ENCODE assay signal across 28 mouse cellular contexts in the genomic region with DNA sequence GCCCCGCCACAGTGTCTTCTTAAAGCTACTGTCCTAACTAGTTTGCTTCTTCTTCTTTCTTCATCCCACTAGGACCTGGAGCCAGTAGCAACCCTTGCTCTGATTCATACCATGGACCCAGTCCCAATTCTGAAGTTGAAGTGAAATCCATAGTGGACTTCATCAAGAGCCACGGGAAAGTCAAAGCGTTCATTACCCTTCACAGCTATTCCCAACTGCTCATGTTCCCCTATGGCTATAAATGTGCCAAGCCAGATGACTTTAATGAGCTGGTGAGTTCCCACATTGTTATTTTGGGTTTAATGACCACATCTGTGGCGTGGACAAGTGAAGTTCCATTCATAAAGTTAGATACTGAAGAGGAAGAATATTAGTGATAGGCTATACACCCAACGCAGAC. TPM values are rescaled to one million over a fixed set of nuclear protein-coding genes. Genes with fewer than 3 reads are reported as not detected.
DNase-seq lines count a peak whose midpoint lies in the region; ATAC-seq and TF ChIP-seq lines count a peak whose summit lies in the region.
"Had no signal": no experiment of that assay in that cellular context is flagged by ENCODE, and none has a peak within 500 bp of the region (broad histone marks: within the 10 kb centered on the region; RNA-seq: fewer than 3 reads in every experiment).

No protein-coding gene starts in this region.

- H3K9ac ChIP-seq in hindbrain, embryonic 13.5 days: no peak overlapping the region
- no peak overlapping the region for H3K9ac ChIP-seq in midbrain, embryonic 11.5 days (ENCODE audit: low read length)
- H3K9ac ChIP-seq in midbrain, postnatal 0 days (replicated peaks; ENCODE audit: low read length, poor library complexity, severe bottlenecking): no peak overlapping the region
- H3K9ac ChIP-seq in limb, embryonic 11.5 days (ENCODE audit: low read length): no peak overlapping the region
- H3K9ac ChIP-seq: neural tube, embryonic 12.5 days had no signal

- WGBS in hindbrain, embryonic 10.5 days: 94% methylated on average over 5 of the region's 5 CpGs
- WGBS in hindbrain, embryonic 13.5 days: 87% methylated on average over 5 of the region's 5 CpGs
- WGBS in midbrain, embryonic 11.5 days: 89% methylated on average over 5 of the region's 5 CpGs
- 92% methylated on average over 5 of the region's 5 CpGs for WGBS in midbrain, postnatal 0 days
- 48% methylated on average over 5 of the region's 5 CpGs for WGBS in limb, embryonic 11.5 days

- peak overlapping the region; percentile 69; the same call in 1 of the 2 replicates for H3K27ac ChIP-seq in hindbrain, embryonic 10.5 days
- H3K27ac ChIP-seq in hindbrain, embryonic 13.5 days: no peak overlapping the region
- no peak overlapping the region for H3K27ac ChIP-seq in midbrain, embryonic 11.5 days (ENCODE audit: low read depth, low read length)
- no peak overlapping the region for H3K27ac ChIP-seq in midbrain, postnatal 0 days (ENCODE audit: low read depth, low read length)
- peak overlapping the region; percentile 48; the same call in 1 of the 2 replicates for H3K27ac ChIP-seq in limb, embryonic 11.5 days (replicated peaks; ENCODE audit: low read depth, low read length)
- H3K27ac ChIP-seq: neural tube, embryonic 12.5 days had no signal

- no peak overlapping the region for H3K4me2 ChIP-seq in hindbrain, embryonic 13.5 days
- H3K4me2 ChIP-seq in midbrain, embryonic 11.5 days: no peak overlapping the region
- H3K4me2 ChIP-seq in midbrain, postnatal 0 days (ENCODE audit: low read depth, low read length, poor library complexity, severe bottlenecking): no peak overlapping the region
- no peak overlapping the region for H3K4me2 ChIP-seq in limb, embryonic 11.5 days (ENCODE audit: low read depth, severe bottlenecking)
- H3K4me2 ChIP-seq: liver, embryonic 11.5 days; neural tube, embryonic 12.5 days had no signal

- no peaks in the 10 kb centered on the region for H3K27me3 ChIP-seq in hindbrain, embryonic 10.5 days (ENCODE audit: insufficient read depth, poor library complexity, severe bottlenecking)
- no peaks in the 10 kb centered on the region for H3K27me3 ChIP-seq in hindbrain, embryonic 13.5 days
- H3K27me3 ChIP-seq in midbrain, embryonic 11.5 days (ENCODE audit: control insufficient read depth, insufficient read depth, low read length): no peaks in the 10 kb centered on the region
- no peaks in the 10 kb centered on the region for H3K27me3 ChIP-seq in midbrain, postnatal 0 days (ENCODE audit: insufficient read depth, low read length)
- H3K27me3 ChIP-seq in limb, embryonic 11.5 days (ENCODE audit: control insufficient read depth, insufficient read depth, low read length): no peaks in the 10 kb centered on the region
- H3K27me3 ChIP-seq: neural tube, embryonic 12.5 days had no signal

- ATAC-seq in hindbrain, embryonic 13.5 days (ENCODE audit: low FRiP score): no peak
- ATAC-seq in midbrain, embryonic 11.5 days (ENCODE audit: low FRiP score): no peak
- no peak for ATAC-seq in midbrain, postnatal 0 days (ENCODE audit: low FRiP score)
- no peak for ATAC-seq in limb, embryonic 11.5 days (ENCODE audit: insufficient number of reproducible peaks, low FRiP score, low TSS enrichment, low read depth)

- peaks cover 51% of the 10 kb centered on the region for H3K4me1 ChIP-seq in hindbrain, embryonic 10.5 days (replicated peaks)
- peaks cover 28% of the 10 kb centered on the region for H3K4me1 ChIP-seq in hindbrain, embryonic 13.5 days (replicated peaks)
- peaks cover 18% of the 10 kb centered on the region for H3K4me1 ChIP-seq in midbrain, embryonic 11.5 days (ENCODE audit: control insufficient read depth, insufficient read depth, low read length)
- no peaks in the 10 kb centered on the region for H3K4me1 ChIP-seq in midbrain, postnatal 0 days (ENCODE audit: insufficient read depth, low read length)
- peaks cover 39% of the 10 kb centered on the region for H3K4me1 ChIP-seq in limb, embryonic 11.5 days (ENCODE audit: control insufficient read depth, insufficient read depth, low read length)

- H3K9me3 ChIP-seq in hindbrain, embryonic 10.5 days: no peaks in the 10 kb centered on the region
- no peaks in the 10 kb centered on the region for H3K9me3 ChIP-seq in hindbrain, embryonic 13.5 days
- H3K9me3 ChIP-seq in midbrain, embryonic 11.5 days (ENCODE audit: control insufficient read depth, low read length): no peaks in the 10 kb centered on the region
- no peaks in the 10 kb centered on the region for H3K9me3 ChIP-seq in midbrain, postnatal 0 days (ENCODE audit: low read length)
- no peaks in the 10 kb centered on the region for H3K9me3 ChIP-seq in limb, embryonic 11.5 days (ENCODE audit: control insufficient read depth, low read length)
- H3K9me3 ChIP-seq: neural tube, embryonic 12.5 days had no signal

- no peaks in the 10 kb centered on the region for H3K36me3 ChIP-seq in hindbrain, embryonic 10.5 days
- no peaks in the 10 kb centered on the region for H3K36me3 ChIP-seq in hindbrain, embryonic 13.5 days
- H3K36me3 ChIP-seq in midbrain, embryonic 11.5 days (ENCODE audit: control insufficient read depth, insufficient read depth, low read length): no peaks in the 10 kb centered on the region
- no peaks in the 10 kb centered on the region for H3K36me3 ChIP-seq in midbrain, postnatal 0 days (ENCODE audit: insufficient read depth, low read length)
- H3K36me3 ChIP-seq in limb, embryonic 11.5 days (ENCODE audit: control insufficient read depth, insufficient read depth, low read length): no peaks in the 10 kb centered on the region
- H3K36me3 ChIP-seq: neural tube, embryonic 12.5 days had no signal

- no peak for DNase-seq in hindbrain, embryonic 10.5 days (ENCODE audit: low spot score)
- DNase-seq in midbrain, embryonic 11.5 days (ENCODE audit: low spot score, missing footprints): peak; percentile 65
- no peak for DNase-seq in midbrain, postnatal 0 days (ENCODE audit: low spot score)
- no peak for DNase-seq in limb, embryonic 11.5 days (ENCODE audit: low spot score)
- DNase-seq in spleen, adult 18-20 months: no peak
- no peak for DNase-seq in urinary bladder, adult 18-20 months (ENCODE audit: low spot score in 2 of 2)
- DNase-seq: cerebellum, adult 8-10 months; gastrocnemius, postnatal 14 days; kidney, adult 8-10 months; kidney, postnatal 36 days; lung, adult 18-20 months; right cerebral cortex, adult 18-20 months; thymus, postnatal 14 days had no signal

- no peak overlapping the region for H3K4me3 ChIP-seq in hindbrain, embryonic 10.5 days
- no peak overlapping the region for H3K4me3 ChIP-seq in hindbrain, embryonic 13.5 days
- no peak overlapping the region for H3K4me3 ChIP-seq in midbrain, embryonic 11.5 days (ENCODE audit: low read depth, low read length)
- no peak overlapping the region for H3K4me3 ChIP-seq in midbrain, postnatal 0 days (ENCODE audit: low read depth, low read length)
- H3K4me3 ChIP-seq in limb, embryonic 11.5 days (ENCODE audit: low read depth, low read length): no peak overlapping the region
- H3K4me3 ChIP-seq: neural tube, embryonic 12.5 days had no signal

- TF ChIP-seq CTCF in midbrain, postnatal 0 days (IDR thresholded peaks at IDR 0.05): no peak

RNA-seq across cellular contexts. Expression of a gene that starts 12.7 kb away (rescaled TPM):
- polyA plus RNA-seq in hindbrain, embryonic 10.5 days (2016; fragmentation: Nextera tagmentation; extraction: Ambion mirVana): 19.6 and 20.0 TPM in 2 replicates
- polyA plus RNA-seq in hindbrain, embryonic 13.5 days (2015; fragmentation: Nextera tagmentation; extraction: Ambion mirVana): 6.9 and 8.7 TPM in 2 replicates
- 13.0 and 15.5 TPM in 2 replicates for polyA plus RNA-seq in midbrain, embryonic 11.5 days (2014; fragmentation: Nextera tagmentation; extraction: Ambion mirVana)
- total RNA-seq in midbrain, postnatal 0 days (2014; rRNA removed): 6.2 and 9.3 TPM in 2 replicates
- polyA plus RNA-seq in midbrain, postnatal 0 days (2015; fragmentation: Nextera tagmentation; extraction: Ambion mirVana): 13.0 and 15.2 TPM in 2 replicates
- 89.6 and 94.4 TPM in 2 replicates for polyA plus RNA-seq in limb, embryonic 11.5 days (2014; fragmentation: Nextera tagmentation; extraction: Ambion mirVana)
- total RNA-seq: common myeloid progenitor, adult 5-6 weeks; megakaryocyte-erythroid progenitor cell, adult 5-6 weeks; monocyte, adult 5-6 weeks had no signal

RNA-seq across cellular contexts. Expression of a gene that starts 14.1 kb away (rescaled TPM):
- 1.4 and 2.5 TPM in 2 replicates for polyA plus RNA-seq in hindbrain, embryonic 10.5 days (2016; fragmentation: Nextera tagmentation; extraction: Ambion mirVana)
- polyA plus RNA-seq in hindbrain, embryonic 13.5 days (2015; fragmentation: Nextera tagmentation; extraction: Ambion mirVana): 1.4 and 1.5 TPM in 2 replicates
- 2.1 and 2.2 TPM in 2 replicates for polyA plus RNA-seq in midbrain, embryonic 11.5 days (2014; fragmentation: Nextera tagmentation; extraction: Ambion mirVana)
- total RNA-seq in midbrain, postnatal 0 days (2014; rRNA removed): 0.42 and 0.49 TPM in 2 replicates
- 0.75 and 0.79 TPM in 2 replicates for polyA plus RNA-seq in midbrain, postnatal 0 days (2015; fragmentation: Nextera tagmentation; extraction: Ambion mirVana)
- 1.6 and 1.7 TPM in 2 replicates for polyA plus RNA-seq in limb, embryonic 11.5 days (2014; fragmentation: Nextera tagmentation; extraction: Ambion mirVana)
- total RNA-seq: common myeloid progenitor, adult 5-6 weeks; heart, adult 8-10 months; hematopoietic stem cell, adult 5-6 weeks; layer of hippocampus, postnatal 14 days; megakaryocyte-erythroid progenitor cell, adult 5-6 weeks; MEL; monocyte, adult 5-6 weeks had no signal
- polyA plus RNA-seq: small intestine, adult 2 months; testis, adult 2 months had no signal

RNA-seq across cellular contexts. Expression of a gene that starts 44.4 kb away (rescaled TPM):
- 0.34 and 0.35 TPM in 2 replicates for polyA plus RNA-seq in hindbrain, embryonic 10.5 days (2016; fragmentation: Nextera tagmentation; extraction: Ambion mirVana)
- polyA plus RNA-seq in hindbrain, embryonic 13.5 days (2015; fragmentation: Nextera tagmentation; extraction: Ambion mirVana): 0.12 and 0.39 TPM in 2 replicates
- polyA plus RNA-seq in midbrain, embryonic 11.5 days (2014; fragmentation: Nextera tagmentation; extraction: Ambion mirVana): 0.49 and 0.68 TPM in 2 replicates
- 0.28 TPM in 1 of 2 replicates, not detected in the other for total RNA-seq in midbrain, postnatal 0 days (2014; rRNA removed)
- 0.15 and 0.19 TPM in 2 replicates for polyA plus RNA-seq in midbrain, postnatal 0 days (2015; fragmentation: Nextera tagmentation; extraction: Ambion mirVana)
- 0.17 and 0.28 TPM in 2 replicates for polyA plus RNA-seq in limb, embryonic 11.5 days (2014; fragmentation: Nextera tagmentation; extraction: Ambion mirVana)
- total RNA-seq: common myeloid progenitor, adult 5-6 weeks; hematopoietic stem cell, adult 5-6 weeks; megakaryocyte-erythroid progenitor cell, adult 5-6 weeks; monocyte, adult 5-6 weeks had no signal
- polyA plus RNA-seq: forebrain, embryonic 11.5 days; frontal cortex, adult 2 months; liver, embryonic 11.5 days; small intestine, adult 2 months had no signal

RNA-seq across cellular contexts. Expression of a gene that starts 44.5 kb away (rescaled TPM):
- polyA plus RNA-seq in hindbrain, embryonic 10.5 days (2016; fragmentation: Nextera tagmentation; extraction: Ambion mirVana): 38.3 and 40.3 TPM in 2 replicates
- polyA plus RNA-seq in hindbrain, embryonic 13.5 days (2015; fragmentation: Nextera tagmentation; extraction: Ambion mirVana): 29.5 and 33.4 TPM in 2 replicates
- polyA plus RNA-seq in midbrain, embryonic 11.5 days (2014; fragmentation: Nextera tagmentation; extraction: Ambion mirVana): 46.0 and 58.1 TPM in 2 replicates
- total RNA-seq in midbrain, postnatal 0 days (2014; rRNA removed): 37.4 and 50.3 TPM in 2 replicates
- 22.8 and 23.1 TPM in 2 replicates for polyA plus RNA-seq in midbrain, postnatal 0 days (2015; fragmentation: Nextera tagmentation; extraction: Ambion mirVana)
- polyA plus RNA-seq in limb, embryonic 11.5 days (2014; fragmentation: Nextera tagmentation; extraction: Ambion mirVana): 44.5 and 50.0 TPM in 2 replicates

RNA-seq across cellular contexts. Expression of a gene that starts 56.7 kb away (rescaled TPM):
- polyA plus RNA-seq in hindbrain, embryonic 10.5 days (2016; fragmentation: Nextera tagmentation; extraction: Ambion mirVana): 0.08 and 0.44 TPM in 2 replicates
- polyA plus RNA-seq in hindbrain, embryonic 13.5 days (2015; fragmentation: Nextera tagmentation; extraction: Ambion mirVana): not detected in 2 replicates
- 0.25 and 0.46 TPM in 2 replicates for polyA plus RNA-seq in midbrain, embryonic 11.5 days (2014; fragmentation: Nextera tagmentation; extraction: Ambion mirVana)
- not detected in 2 replicates for total RNA-seq in midbrain, postnatal 0 days (2014; rRNA removed)
- 0.13 TPM in 1 of 2 replicates, not detected in the other for polyA plus RNA-seq in midbrain, postnatal 0 days (2015; fragmentation: Nextera tagmentation; extraction: Ambion mirVana)
- 0.33 and 0.55 TPM in 2 replicates for polyA plus RNA-seq in limb, embryonic 11.5 days (2014; fragmentation: Nextera tagmentation; extraction: Ambion mirVana)
- total RNA-seq: common myeloid progenitor, adult 5-6 weeks; heart, adult 8-10 months; hematopoietic stem cell, adult 5-6 weeks; layer of hippocampus, postnatal 14 days; left cerebral cortex, postnatal 10 days; megakaryocyte-erythroid progenitor cell, adult 5-6 weeks; MEL; monocyte, adult 5-6 weeks had no signal
- polyA plus RNA-seq: frontal cortex, adult 2 months; liver, embryonic 11.5 days; neural tube, embryonic 12.5 days; small intestine, adult 2 months had no signal

Comparison
In these comparisons a context has a peak if more than half of its experiments do, and no peak if none do; other contexts are left out.
1. H3K27ac ChIP-seq: peak in hindbrain, embryonic 10.5 days (single experiment) and limb, embryonic 11.5 days (single experiment); none in hindbrain, embryonic 13.5 days (single experiment), midbrain, embryonic 11.5 days (single experiment) and midbrain, postnatal 0 days (single experiment).